Mouse (Mus musculus) limb, embryonic 15.5 days (tissue): ENCODE results near the gene Nr5a1. TPM values are rescaled to one million over a fixed set of nuclear protein-coding genes. Genes with fewer than 3 reads are reported as not detected.
A peak's percentile ranks its signal among the peaks of the same experiment; 100 is the strongest.

Experiments used
- ATAC-seq: fragments of 200-750 bp; cut with Nextera tagmentation; 2 replicates; pipeline ENCODE4 v1.8.0; 2017; ENCODE audit warnings: low read depth, moderate TSS enrichment; ENCODE audit not compliant: insufficient number of reproducible peaks, low FRiP score, low TSS enrichment
- H3K27ac ChIP-seq: fragments of 300-500 bp; sonication (generic); 2 replicates; pipeline ENCODE4 v1.5.1; 2015; ENCODE audit warnings: moderate library complexity, mild to moderate bottlenecking, inconsistent platforms
- H3K27me3 ChIP-seq: fragments of 300-500 bp; sonication (generic); 2 replicates; pipeline ENCODE4 v1.6.1; 2015; ENCODE audit warnings: inconsistent platforms
- H3K36me3 ChIP-seq: fragments of 300-500 bp; sonication (generic); 2 replicates; pipeline ENCODE4 v1.6.1; 2015; ENCODE audit warnings: inconsistent platforms
- H3K4me1 ChIP-seq: fragments of 300-500 bp; sonication (generic); 2 replicates; pipeline ENCODE4 v1.6.1; 2015; ENCODE audit warnings: inconsistent platforms
- H3K4me2 ChIP-seq: fragments of 300-500 bp; sonication (generic); 2 replicates; pipeline ENCODE4 v1.6.1; 2015; ENCODE audit warnings: mild to moderate bottlenecking, inconsistent platforms
- H3K4me3 ChIP-seq: fragments of 300-500 bp; sonication (generic); 2 replicates; pipeline ENCODE4 v1.5.1; 2015; ENCODE audit warnings: mild to moderate bottlenecking, inconsistent platforms
- H3K9ac ChIP-seq: fragments of 300-500 bp; sonication (generic); 2 replicates; pipeline ENCODE4 v1.6.1; 2015; ENCODE audit warnings: inconsistent platforms
- H3K9me3 ChIP-seq: fragments of 300-500 bp; sonication (generic); 2 replicates; pipeline ENCODE4 v1.6.1; 2016; ENCODE audit warnings: inconsistent platforms
- WGBS: fragments of 180-500 bp; shearing (Covaris S2); methylation state at CpG from one replicate; pipeline ENCODE4 v1.1.7; 2015; 5-methylcytosine and 5-hydroxymethylcytosine counted together
- polyA plus RNA-seq: library from polyadenylated mRNA; unstranded; fragments of >200 nt; fragmentation: Nextera tagmentation; extraction: Ambion mirVana; gene quantifications from 2 replicates; pipeline ENCODE4 v1.2.1, GENCODE M21; 2015

The Nr5a1 gene
- polyA plus RNA-seq, 1 experiment from 2014 or later = 0.14 TPM

GRCm38 (mm10) chr2:38645936-38646335 lies 68.4 kb downstream of the Nr5a1 start:
- 3% methylated on average over 3 of the region's 3 CpGs for WGBS
- no peaks in the 10 kb centered on the region for H3K9me3 ChIP-seq
- no peaks in the 10 kb centered on the region for H3K27me3 ChIP-seq
- no peak; the same call in 1 of the 2 replicates for ATAC-seq
- no peak overlapping the region for H3K4me2 ChIP-seq
- H3K4me3 ChIP-seq = no peak overlapping the region
- no peak overlapping the region for H3K9ac ChIP-seq
- H3K27ac ChIP-seq = no peak overlapping the region
- H3K4me1 ChIP-seq = peaks cover 14% of the 10 kb centered on the region
- peaks cover 10% of the 10 kb centered on the region for H3K36me3 ChIP-seq

DNA sequence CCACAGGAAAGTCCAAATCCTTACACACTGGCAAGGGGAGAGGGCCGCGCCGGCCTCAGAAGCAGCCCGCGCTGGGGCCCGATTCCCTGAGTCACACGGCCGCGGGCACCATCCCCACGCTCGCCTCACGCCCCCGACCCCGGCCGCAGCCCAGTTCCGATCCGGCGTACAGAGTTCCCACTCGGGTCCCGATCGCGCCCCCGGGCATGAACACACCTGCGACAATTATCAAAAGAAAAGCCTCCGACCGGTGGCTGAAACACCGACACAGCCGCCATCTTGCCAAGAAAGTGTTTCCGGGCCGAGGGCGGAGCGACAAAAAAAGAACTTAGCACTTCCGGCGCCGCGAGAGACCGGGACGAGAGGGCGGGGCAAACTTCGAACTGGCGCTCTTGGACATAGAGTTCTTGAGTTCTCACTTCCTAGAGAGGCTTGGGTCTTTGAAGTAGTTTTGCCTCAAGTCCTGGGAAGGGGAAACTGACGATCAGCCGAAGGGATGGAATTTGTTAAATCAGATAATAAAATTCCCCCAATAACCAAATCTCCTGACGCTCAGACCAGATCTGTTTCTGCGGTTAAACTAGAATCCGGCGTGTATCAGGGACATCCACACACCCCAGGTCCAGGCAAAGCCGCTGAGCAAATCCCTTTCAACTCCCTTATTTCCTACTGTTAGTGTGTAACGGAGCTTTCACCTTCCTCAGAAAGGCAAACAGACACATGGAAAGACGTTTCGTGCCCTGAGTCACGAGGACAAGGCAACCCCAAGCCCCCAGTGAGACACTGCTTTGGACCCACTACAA lies 70.5 kb downstream of the Nr5a1 start, which contains the start of gene Psmb7:
Gene Psmb7 (minus strand): TSS at position 463 of the 803 bp plus-strand sequence.
- H3K36me3 ChIP-seq = peaks cover 27% of the 10 kb centered on the region
- no peaks in the 10 kb centered on the region for H3K9me3 ChIP-seq
- H3K27ac ChIP-seq = peak within 1 kb of the TSS; percentile 73; the same call in 1 of the 2 replicates
- H3K27me3 ChIP-seq = no peaks in the 10 kb centered on the region
- ATAC-seq = peak; percentile 81
- H3K9ac ChIP-seq = peak within 1 kb of the TSS; percentile 91
- H3K4me2 ChIP-seq = peak within 1 kb of the TSS; percentile 71
- WGBS = 1% methylated on average over 52 of the region's 52 CpGs
- peak within 1 kb of the TSS; percentile 88 for H3K4me3 ChIP-seq
- peaks cover 14% of the 10 kb centered on the region for H3K4me1 ChIP-seq

Other genes with a start within 250 kb of the Nr5a1 start
- 118 TPM in 2 replicates for gene Nek6, start 202.9 kb downstream of the Nr5a1 start, polyA plus RNA-seq
- gene Psmb7, start 70.5 kb downstream of the Nr5a1 start, polyA plus RNA-seq = 229 and 240 TPM in 2 replicates
- 0.92 and 1.1 TPM in 2 replicates for gene Nr6a1, start 213.1 kb upstream of the Nr5a1 start, polyA plus RNA-seq
- 8.5 and 10.6 TPM in 2 replicates for gene Olfml2a, start 217.4 kb upstream of the Nr5a1 start, polyA plus RNA-seq